Mouse (Mus musculus) adrenal gland, postnatal 0 days (tissue): Measurements from ENCODE around the gene Olfr1375. TPM values are rescaled to one million over a fixed set of nuclear protein-coding genes. Genes with fewer than 3 reads are reported as not detected.

ENCODE experiments used
- polyA plus RNA-seq: library from polyadenylated mRNA; unstranded; fragments of >200 nt; fragmentation: Nextera tagmentation; extraction: Ambion mirVana; gene quantifications from 2 replicates; pipeline ENCODE4 v1.2.1, GENCODE M21; 2015

Olfr1375 gene
- polyA plus RNA-seq, result not detected in 2 replicates

GRCm38 (mm10) chr11:51047809-51048208 is at the start of gene Olfr1375:
Gene Olfr1375, plus strand, starts transcription at chr11:51048109.

GRCm38 (mm10) chr11:51003296-51003695 is 44.6 kb upstream of the Olfr1375 start, which contains the start of gene Olfr51:
Gene Olfr51, plus strand, starts transcription at chr11:51003596.

GRCm38 (mm10) chr11:51013936-51014335 is 34.0 kb upstream of the Olfr1375 start, which contains the start of gene Olfr54:
Gene Olfr54, plus strand, starts transcription at chr11:51014236.

GRCm38 (mm10) chr11:51059151-51059571 is 11.3 kb downstream of the Olfr1375 start, which contains the start of gene Zfp354a:
Gene Zfp354a, plus strand, starts transcription at chr11:51059257.

Other genes with a start within 250 kb of the Olfr1375 start
- 8.3 and 10.0 TPM in 2 replicates for gene Zfp354c, start 220.4 kb upstream of the Olfr1375 start, polyA plus RNA-seq
- 1.1 and 1.3 TPM in 2 replicates for gene Zfp879, start 206.6 kb upstream of the Olfr1375 start, polyA plus RNA-seq
- 0.14 TPM in 1 of 2 replicates, not detected in the other for gene Grm6, start 197.4 kb upstream of the Olfr1375 start, polyA plus RNA-seq
- 3.3 and 4.3 TPM in 2 replicates for gene Zfp454, start 160.5 kb upstream of the Olfr1375 start, polyA plus RNA-seq
- 10.2 and 10.8 TPM in 2 replicates for gene Zfp2, start 131.9 kb upstream of the Olfr1375 start, polyA plus RNA-seq
- 1.6 and 1.8 TPM in 2 replicates for gene Zfp354b, start 116.5 kb upstream of the Olfr1375 start, polyA plus RNA-seq
- gene 4933414I15Rik, start 104.3 kb upstream of the Olfr1375 start, polyA plus RNA-seq, result not detected in 2 replicates
- 0.23 TPM in 1 of 2 replicates, not detected in the other for gene Prop1, start 94.3 kb upstream of the Olfr1375 start, polyA plus RNA-seq
- gene Olfr1378, start 81.6 kb upstream of the Olfr1375 start, polyA plus RNA-seq, result not detected in 2 replicates
- not detected in 2 replicates for gene Olfr1377, start 66.1 kb upstream of the Olfr1375 start, polyA plus RNA-seq
- gene Olfr51, start 44.5 kb upstream of the Olfr1375 start, polyA plus RNA-seq, result not detected in 2 replicates
- 0.35 and 0.63 TPM in 2 replicates for gene Olfr54, start 33.9 kb upstream of the Olfr1375 start, polyA plus RNA-seq
- gene Zfp354a, start 11.1 kb downstream of the Olfr1375 start, polyA plus RNA-seq, result 5.8 and 6.9 TPM in 2 replicates
- not detected in 2 replicates for gene Gm12569, start 172.4 kb downstream of the Olfr1375 start, polyA plus RNA-seq
- gene Clk4, start 213.6 kb downstream of the Olfr1375 start, polyA plus RNA-seq, result 73.4 and 85.5 TPM in 2 replicates
- 2.1 and 2.7 TPM in 2 replicates for gene BC049762, start 214.9 kb downstream of the Olfr1375 start, polyA plus RNA-seq
- gene Col23a1, start 241.8 kb downstream of the Olfr1375 start, polyA plus RNA-seq, result 4.5 and 9.9 TPM in 2 replicates